In genomic region chr11:22617204-22617874, GRCm38 (mm10) we compare ENCODE assay signal across 8 mouse cellular contexts.
A peak's percentile ranks its signal among the peaks of the same experiment; 100 is the strongest.
DNase-seq lines count a peak whose midpoint lies in the region; ATAC-seq and TF ChIP-seq lines count a peak whose summit lies in the region.

No protein-coding gene starts in this region.

- H3K27ac ChIP-seq in forebrain, embryonic 14.5 days (ENCODE audit: low read depth, low read length) = no peak overlapping the region
- H3K27ac ChIP-seq in neural tube, embryonic 14.5 days (ENCODE audit: low read depth, low read length) = no peak overlapping the region

- H3K9ac ChIP-seq in forebrain, embryonic 14.5 days (ENCODE audit: low read length) = peak overlapping the region; percentile 57
- H3K9ac ChIP-seq in neural tube, embryonic 14.5 days (replicated peaks; ENCODE audit: low read depth, low read length) = 0 out of 2 replicates have a peak overlapping the region, but pooled peaks have one; percentile 21

- intact Hi-C loops in heart, postnatal 14 days (cut with DNase I) = loop anchor here (1.0 to 5.0 kb wide), 3 partner anchors 105 to 392 kb away; partner anchors contain the start of gene Tmem17

- peak overlapping the region; percentile 66 for H3K4me2 ChIP-seq in forebrain, embryonic 14.5 days (ENCODE audit: low read length)
- H3K4me2 ChIP-seq in neural tube, embryonic 14.5 days (ENCODE audit: low read depth, low read length) = peak overlapping the region; percentile 54

- peaks cover 86% of the 10 kb centered on the region for H3K4me1 ChIP-seq in E14TG2a.4 (replicated peaks; ENCODE audit: low read depth, low read length)
- 0 out of 2 replicates have a peak, but pooled peaks cover 4% of the 10 kb centered on the region for H3K4me1 ChIP-seq in forebrain, embryonic 14.5 days (ENCODE audit: control insufficient read depth, insufficient read depth, low read length)
- H3K4me1 ChIP-seq in neural tube, embryonic 14.5 days (ENCODE audit: control insufficient read depth, insufficient read depth, low read length) = no peaks in the 10 kb centered on the region

- peaks cover 23% of the 10 kb centered on the region for H3K9me3 ChIP-seq in E14TG2a.4 (ENCODE audit: low read length)
- H3K9me3 ChIP-seq in forebrain, embryonic 14.5 days (replicated peaks; ENCODE audit: control insufficient read depth, low read length) = no peaks in the 10 kb centered on the region
- H3K9me3 ChIP-seq in neural tube, embryonic 14.5 days (ENCODE audit: control insufficient read depth, low read length) = no peaks in the 10 kb centered on the region

- 9% methylated on average over 21 of the region's 21 CpGs for WGBS in forebrain, embryonic 14.5 days
- WGBS in neural tube, embryonic 14.5 days = 14% methylated on average over 21 of the region's 21 CpGs

- peak overlapping the region; percentile 54 for H3K4me3 ChIP-seq in E14TG2a.4 (replicated peaks; ENCODE audit: low read length)
- peak overlapping the region; percentile 26 for H3K4me3 ChIP-seq in forebrain, embryonic 14.5 days (ENCODE audit: low read depth, low read length)
- peak overlapping the region; percentile 28 for H3K4me3 ChIP-seq in neural tube, embryonic 14.5 days (ENCODE audit: low read depth, low read length)

- ATAC-seq in forebrain, embryonic 14.5 days = peak; percentile 93
- peak; percentile 97 for ATAC-seq in neural tube, embryonic 14.5 days (ENCODE audit: low read depth)

- TF ChIP-seq CTCF in E14TG2a.4 (conservative IDR thresholded peaks at IDR 0.05; ENCODE audit: low read length) = peak; percentile 99

- no peaks in the 10 kb centered on the region for H3K27me3 ChIP-seq in E14TG2a.4 (ENCODE audit: insufficient read depth, low read length)
- no peaks in the 10 kb centered on the region for H3K27me3 ChIP-seq in forebrain, embryonic 14.5 days (replicated peaks; ENCODE audit: control insufficient read depth, insufficient read depth, low read length)
- H3K27me3 ChIP-seq in neural tube, embryonic 14.5 days (ENCODE audit: control insufficient read depth, insufficient read depth, low read length) = 0 out of 2 replicates have a peak, but pooled peaks cover 3% of the 10 kb centered on the region

- peak; percentile 40 for DNase-seq in c-Kit-positive CD71-positive TER-119-positive erythroid progenitor cells, embryonic 14.5 days (ENCODE audit: low spot score)
- DNase-seq in forebrain, embryonic 14.5 days (ENCODE audit: low spot score) = peak; percentile 81
- peak; percentile 89 to 96 for DNase-seq in heart, postnatal 14 days
- peak; percentile 77 to 86 for DNase-seq in layer of hippocampus, adult 18-20 months (ENCODE audit: low spot score in 2 of 2)
- peak; percentile 82 to 88 for DNase-seq in lung, adult 18-20 months
- DNase-seq in testis, postnatal 10 days (ENCODE audit: low spot score) = peak; percentile 96

- peaks cover 17% of the 10 kb centered on the region for H3K36me3 ChIP-seq in E14TG2a.4 (ENCODE audit: insufficient read depth, low read length)
- no peaks in the 10 kb centered on the region for H3K36me3 ChIP-seq in forebrain, embryonic 14.5 days (ENCODE audit: control insufficient read depth, insufficient read depth, low read length)
- H3K36me3 ChIP-seq in neural tube, embryonic 14.5 days (ENCODE audit: control insufficient read depth, insufficient read depth, low read length) = no peaks in the 10 kb centered on the region

Comparison
In these comparisons a context has a peak if more than half of its experiments do, and no peak if none do; other contexts are left out.
1. DNase-seq: peak in every context shown above with its lines; median percentile 96 in testis, postnatal 10 days; 92 in heart, postnatal 14 days; 85 in lung, adult 18-20 months; 82 in layer of hippocampus, adult 18-20 months; 81 in forebrain, embryonic 14.5 days; 40 in c-Kit-positive CD71-positive TER-119-positive erythroid progenitor cells, embryonic 14.5 days.